In the genomic region with DNA sequence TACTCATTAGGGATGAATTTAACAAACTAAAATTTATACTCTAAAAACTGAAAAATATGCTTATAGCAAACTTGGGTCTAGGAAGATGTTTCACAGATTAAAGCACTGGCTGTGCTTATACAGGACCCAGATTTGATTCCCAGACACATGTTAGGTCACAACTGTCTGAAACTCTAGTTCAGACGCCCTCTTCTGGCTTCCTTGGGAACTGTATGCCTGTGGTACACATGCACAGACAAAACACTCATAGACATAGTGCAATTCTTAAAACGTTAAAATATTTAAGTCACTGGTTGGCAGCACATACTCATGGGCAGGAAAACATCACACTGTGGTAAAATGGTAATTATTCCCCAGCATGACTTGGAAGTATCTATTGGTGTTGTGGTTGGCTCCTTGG, we compare ENCODE assay signal across 32 mouse cellular contexts.
A peak's percentile ranks its signal among the peaks of the same experiment; 100 is the strongest.
DNase-seq lines count a peak whose midpoint lies in the region; ATAC-seq and TF ChIP-seq lines count a peak whose summit lies in the region.
"Had no signal": no experiment of that assay in that cellular context is flagged by ENCODE, and none has a peak within 500 bp of the region (broad histone marks: within the 10 kb centered on the region; RNA-seq: fewer than 3 reads in every experiment).

No protein-coding gene starts in this region.

- H3K4me3 ChIP-seq in heart, adult 2 months = no peak overlapping the region
- no peak overlapping the region for H3K4me3 ChIP-seq in lung, postnatal 0 days (ENCODE audit: low read depth, low read length)
- H3K4me3 ChIP-seq in MEL (ENCODE audit: control insufficient read depth in 1 of 2, insufficient read depth in 1 of 2, low read depth in 2 of 2, low read length in 2 of 2) = no peak overlapping the region
- no peak overlapping the region for H3K4me3 ChIP-seq in kidney, adult 2 months (ENCODE audit: insufficient read depth, low read depth, low read length)
- H3K4me3 ChIP-seq: embryonic facial prominence, embryonic 10.5 days; embryonic facial prominence, embryonic 15.5 days; forebrain, embryonic 12.5 days; intestine, embryonic 15.5 days; liver, embryonic 12.5 days had no signal

- H3K27ac ChIP-seq in heart, adult 2 months = no peak overlapping the region
- H3K27ac ChIP-seq in lung, postnatal 0 days (ENCODE audit: low read length) = no peak overlapping the region
- no peak overlapping the region for H3K27ac ChIP-seq in MEL (ENCODE audit: control insufficient read depth, low read depth, low read length)
- H3K27ac ChIP-seq in kidney, adult 2 months (ENCODE audit: insufficient read depth, low read depth, low read length) = no peak overlapping the region
- H3K27ac ChIP-seq: embryonic facial prominence, embryonic 10.5 days; embryonic facial prominence, embryonic 15.5 days; forebrain, embryonic 12.5 days; hindbrain, embryonic 14.5 days; intestine, embryonic 15.5 days; liver, embryonic 12.5 days; stomach, postnatal 0 days had no signal

- peaks cover 2% of the 10 kb centered on the region; the same call in 1 of the 2 replicates for H3K4me1 ChIP-seq in heart, adult 2 months (ENCODE audit: control insufficient read depth, insufficient read depth, low read length)
- H3K4me1 ChIP-seq in lung, postnatal 0 days (ENCODE audit: insufficient read depth, low read depth, low read length) = no peaks in the 10 kb centered on the region
- no peaks in the 10 kb centered on the region for H3K4me1 ChIP-seq in MEL (ENCODE audit: control insufficient read depth in 1 of 2, insufficient read depth in 2 of 2, low read length in 2 of 2)
- no peaks in the 10 kb centered on the region for H3K4me1 ChIP-seq in kidney, adult 2 months (ENCODE audit: control insufficient read depth, insufficient read depth, low read length)
- H3K4me1 ChIP-seq: embryonic facial prominence, embryonic 10.5 days; embryonic facial prominence, embryonic 15.5 days; forebrain, embryonic 12.5 days; intestine, embryonic 15.5 days; liver, embryonic 12.5 days had no signal

- ATAC-seq in lung, postnatal 0 days = no peak
- ATAC-seq: activated CD4-positive, CD25-positive, alpha-beta regulatory T cell, adult 4 months; CD4-positive, CD25-positive, alpha-beta regulatory T cell, adult 4 months; intestine, embryonic 15.5 days; liver, embryonic 12.5 days; midbrain, embryonic 16.5 days had no signal

- DNase-seq in heart, adult 2 months = no peak
- no peak for DNase-seq in heart, postnatal 4 days
- no peak for DNase-seq in lung, postnatal 0 days (ENCODE audit: low spot score)
- DNase-seq in lung, adult 18-20 months = no peak
- peak; percentile 10 for DNase-seq in MEL (ENCODE audit: low read depth, low spot score)
- peak; percentile 5 for DNase-seq in induced T-regulatory cell, adult 2 months (ENCODE audit: low read depth)
- no peak for DNase-seq in embryo, embryonic 11 days
- DNase-seq in kidney, adult 2 months = no peak
- DNase-seq: adrenal gland, adult 8-10 months; cerebellum, adult 2 months; cerebellum, postnatal 14 days; gastrocnemius, postnatal 14 days; heart, postnatal 36 days; kidney, adult 9 months; kidney, postnatal 10 days; lung, adult 2 months; right cerebral cortex, postnatal 4 days; thymus, adult 18-20 months; thymus, postnatal 36 days had no signal

- H3K9me3 ChIP-seq in lung, postnatal 0 days (ENCODE audit: low read length) = no peaks in the 10 kb centered on the region; the same call in 1 of the 2 replicates
- H3K9me3 ChIP-seq in MEL (replicated peaks; ENCODE audit: insufficient read depth, low read length) = no peaks in the 10 kb centered on the region
- H3K9me3 ChIP-seq: embryonic facial prominence, embryonic 15.5 days; intestine, embryonic 15.5 days; liver, embryonic 12.5 days had no signal

- no peaks in the 10 kb centered on the region for H3K79me2 ChIP-seq in heart, adult 2 months (replicated peaks; ENCODE audit: control insufficient read depth, insufficient read depth, low read length)
- H3K79me2 ChIP-seq in MEL (ENCODE audit: control insufficient read depth, insufficient read depth, low read length, poor library complexity) = no peaks in the 10 kb centered on the region

- H3K9ac ChIP-seq in heart, adult 2 months (ENCODE audit: low read depth, low read length) = no peak overlapping the region
- no peak overlapping the region for H3K9ac ChIP-seq in lung, postnatal 0 days (replicated peaks; ENCODE audit: low read depth)
- H3K9ac ChIP-seq in MEL (ENCODE audit: control insufficient read depth, low read depth, low read length, poor library complexity, severe bottlenecking) = no peak overlapping the region
- H3K9ac ChIP-seq: embryonic facial prominence, embryonic 15.5 days; forebrain, embryonic 12.5 days; hindbrain, embryonic 14.5 days; intestine, embryonic 15.5 days; liver, embryonic 12.5 days had no signal

- peak; percentile 6 for TF ChIP-seq RAD21 in MEL (IDR thresholded peaks at IDR 0.05; ENCODE audit: low read depth, low read length)

- H3K36me3 ChIP-seq in heart, adult 2 months (ENCODE audit: control insufficient read depth, insufficient read depth, low read length) = no peaks in the 10 kb centered on the region
- no peaks in the 10 kb centered on the region for H3K36me3 ChIP-seq in lung, postnatal 0 days (ENCODE audit: insufficient read depth, low read length)
- no peaks in the 10 kb centered on the region for H3K36me3 ChIP-seq in MEL (ENCODE audit: control insufficient read depth in 1 of 2, insufficient read depth in 2 of 2, low read length in 2 of 2)
- H3K36me3 ChIP-seq in kidney, adult 2 months (ENCODE audit: control insufficient read depth, insufficient read depth, low read length) = no peaks in the 10 kb centered on the region
- H3K36me3 ChIP-seq: embryonic facial prominence, embryonic 10.5 days; embryonic facial prominence, embryonic 15.5 days; forebrain, embryonic 12.5 days; G1E; intestine, embryonic 15.5 days; liver, embryonic 12.5 days had no signal

- H3K4me2 ChIP-seq in lung, postnatal 0 days (replicated peaks; ENCODE audit: low read depth, low read length) = no peak overlapping the region
- H3K4me2 ChIP-seq: embryonic facial prominence, embryonic 15.5 days; forebrain, embryonic 12.5 days; heart, embryonic 11.5 days; hindbrain, embryonic 14.5 days; intestine, embryonic 15.5 days; liver, embryonic 12.5 days; midbrain, embryonic 11.5 days had no signal

- no peak for TF ChIP-seq EP300 in heart, adult 2 months (IDR thresholded peaks at IDR 0.05; ENCODE audit: insufficient read depth, low read depth, low read length)
- no peak for TF ChIP-seq EP300 in lung, postnatal 0 days (IDR thresholded peaks at IDR 0.05)
- TF ChIP-seq EP300 in MEL (IDR thresholded peaks at IDR 0.05; ENCODE audit: low read depth in 1 of 2, low read length in 2 of 2) = no peak

- intact Hi-C loops in heart, adult 2 months (cut with DNase I) = no loop called here

- 52% methylated on average over 2 of the region's 2 CpGs for WGBS in heart, adult 2 months
- 67% methylated on average over 2 of the region's 2 CpGs for WGBS in lung, postnatal 0 days
- WGBS in kidney, adult 2 months = 59% methylated on average over 2 of the region's 2 CpGs

- peak; percentile 40 for TF ChIP-seq CTCF in heart, adult 2 months (IDR thresholded peaks at IDR 0.05)
- TF ChIP-seq CTCF in lung, postnatal 0 days (IDR thresholded peaks at IDR 0.05) = peak; percentile 24
- peak in 2 of 3 experiments; percentile 25 to 37; a peak in 3 of 6 replicates for TF ChIP-seq CTCF in MEL (IDR thresholded peaks at IDR 0.05 in 2 of 3, conservative IDR thresholded peaks at IDR 0.05 in 1 of 3; ENCODE audit: control insufficient read depth in 1 of 3, insufficient read depth in 1 of 3, low read depth in 2 of 3, low read length in 3 of 3, poor library complexity in 1 of 3, severe bottlenecking in 1 of 3)
- TF ChIP-seq CTCF in kidney, adult 2 months (conservative IDR thresholded peaks at IDR 0.05; ENCODE audit: insufficient read depth, insufficient read length, low read depth, low read length) = no peak

- H3K27me3 ChIP-seq in heart, adult 2 months (ENCODE audit: control insufficient read depth, insufficient read depth, low read length) = no peaks in the 10 kb centered on the region
- H3K27me3 ChIP-seq in lung, postnatal 0 days (replicated peaks; ENCODE audit: insufficient read depth, low read length) = no peaks in the 10 kb centered on the region
- no peaks in the 10 kb centered on the region; a peak in 1 of 4 replicates for H3K27me3 ChIP-seq in MEL (ENCODE audit: control insufficient read depth in 1 of 2, insufficient read depth in 2 of 2, low read length in 2 of 2)
- H3K27me3 ChIP-seq in kidney, adult 2 months (replicated peaks; ENCODE audit: control insufficient read depth, insufficient read depth, low read length) = no peaks in the 10 kb centered on the region
- H3K27me3 ChIP-seq: embryonic facial prominence, embryonic 15.5 days; forebrain, embryonic 12.5 days; intestine, embryonic 15.5 days; liver, embryonic 12.5 days had no signal

- TF ChIP-seq POLR2A in heart, adult 2 months (IDR thresholded peaks at IDR 0.05; ENCODE audit: insufficient read depth, low read depth, low read length) = no peak
- no peak for TF ChIP-seq POLR2A in MEL (IDR thresholded peaks at IDR 0.05; ENCODE audit: control insufficient read depth in 1 of 2, insufficient read depth in 1 of 2, low read depth in 1 of 2, low read length in 2 of 2, poor library complexity in 1 of 2)
- no peak for TF ChIP-seq POLR2A in kidney, adult 2 months (IDR thresholded peaks at IDR 0.05; ENCODE audit: low read depth, low read length)

TF ChIP-seq in MEL, 35 proteins besides CTCF, POLR2A, EP300 and RAD21:
- TF ChIP-seq ELF1 (IDR thresholded peaks at IDR 0.05; ENCODE audit: low read depth, low read length) = no peak
- no peak for TF ChIP-seq UBTF (IDR thresholded peaks at IDR 0.05; ENCODE audit: borderline replicate concordance, insufficient read depth, low read depth, low read length)
- peak; percentile 20 for TF ChIP-seq SMC3 (IDR thresholded peaks at IDR 0.05; ENCODE audit: low read depth, low read length)
- TF ChIP-seq ZKSCAN1 (IDR thresholded peaks at IDR 0.05; ENCODE audit: low read depth, low read length) = no peak
- no peak for TF ChIP-seq MXI1 (IDR thresholded peaks at IDR 0.05; ENCODE audit: low read depth, low read length)
- no peak for TF ChIP-seq E2F4 (IDR thresholded peaks at IDR 0.05; ENCODE audit: borderline replicate concordance, low read depth, low read length)
- TF ChIP-seq MAZ (IDR thresholded peaks at IDR 0.05; ENCODE audit: low read depth, low read length) = no peak
- no peak for TF ChIP-seq ZMIZ1 (IDR thresholded peaks at IDR 0.05; ENCODE audit: low read depth, low read length)
- no peak for TF ChIP-seq ZC3H11A (IDR thresholded peaks at IDR 0.05; ENCODE audit: low read depth, low read length)
TF ChIP-seq in MEL: peak in this region for 1.

Comparison
In these comparisons a context has a peak if more than half of its experiments do, and no peak if none do; other contexts are left out.
1. DNase-seq: peak in MEL (single experiment) and induced T-regulatory cell, adult 2 months (single experiment); none in heart, adult 2 months (0 of 2), heart, postnatal 4 days (single experiment), lung, postnatal 0 days (single experiment), lung, adult 18-20 months (0 of 2), embryo, embryonic 11 days (single experiment) and kidney, adult 2 months (single experiment).